Mouse (Mus musculus): ENCODE results near the gene Tll1.

Gene Tll1

GRCm38 (mm10) chr8:64206024-64206385 is at the start of gene Tll1:
TSS of gene Tll1 (minus strand) at chr8:64206271.
- peak; percentile 43 to 66 for DNase-seq

GRCm38 (mm10) chr8:64238645-64239044 is 32.6 kb upstream of the Tll1 start:
- no peak for DNase-seq

GRCm38 (mm10) chr8:64221600-64221999 is 15.5 kb upstream of the Tll1 start:
- DNase-seq, result no peak

- no peak for DNase-seq
Observed at GRCm38 (mm10) chr8:64217644-64218043, 11.6 kb upstream of the Tll1 start.

GRCm38 (mm10) chr8:64216252-64216651 is 10.2 kb upstream of the Tll1 start:
- no peak for DNase-seq

GRCm38 (mm10) chr8:64215374-64215773 is 9.3 kb upstream of the Tll1 start:
- no peak for DNase-seq

GRCm38 (mm10) chr8:64214906-64215305 is 8.8 kb upstream of the Tll1 start:
- no peak for DNase-seq

- peak; percentile 63 to 70 for DNase-seq
Observed at GRCm38 (mm10) chr8:64206411-64206861, 365 bp upstream of the Tll1 start.

- DNase-seq, result peak; percentile 70 to 83
Observed at GRCm38 (mm10) chr8:64205321-64206023, 599 bp downstream of the Tll1 start.

GRCm38 (mm10) chr8:64204801-64205311 is 1.2 kb downstream of the Tll1 start:
- DNase-seq, result peak; percentile 65

- DNase-seq, result peak; percentile 89 to 92
Observed at GRCm38 (mm10) chr8:64204167-64204566, 1.9 kb downstream of the Tll1 start.

- no peak for DNase-seq
Observed at GRCm38 (mm10) chr8:64198326-64198725, 7.7 kb downstream of the Tll1 start.

GRCm38 (mm10) chr8:64193421-64193820 is 12.7 kb downstream of the Tll1 start:
- peak; percentile 34 to 36 for DNase-seq

GRCm38 (mm10) chr8:64187881-64188280 is 18.2 kb downstream of the Tll1 start:
- DNase-seq, result no peak

GRCm38 (mm10) chr8:64176931-64177330 is 29.1 kb downstream of the Tll1 start:
- DNase-seq, result no peak

GRCm38 (mm10) chr8:64174916-64175315 is 31.2 kb downstream of the Tll1 start:
- DNase-seq, result no peak

- DNase-seq, result peak in 1 of 2 experiments; percentile 43
Observed at GRCm38 (mm10) chr8:64173759-64174158, 32.3 kb downstream of the Tll1 start.

GRCm38 (mm10) chr8:64152899-64153891 is 52.9 kb downstream of the Tll1 start:
- peak in 1 of 2 experiments; percentile 36 for DNase-seq

GRCm38 (mm10) chr8:64152216-64152804 is 53.8 kb downstream of the Tll1 start:
- peak; percentile 91 to 97 for DNase-seq

- no peak for DNase-seq
Observed at GRCm38 (mm10) chr8:64136593-64136992, 69.5 kb downstream of the Tll1 start.

- DNase-seq, result peak; percentile 51 to 55
Observed at GRCm38 (mm10) chr8:64107190-64107589, 98.9 kb downstream of the Tll1 start.

GRCm38 (mm10) chr8:64073396-64073795 is 132.7 kb downstream of the Tll1 start:
- no peak for DNase-seq

- DNase-seq, result no peak
Observed at GRCm38 (mm10) chr8:64059867-64060266, 146.2 kb downstream of the Tll1 start.

Data from cerebellum, adult 18-20 months (tissue).